Mouse (Mus musculus) pancreas, adult 10 weeks (tissue): ENCODE data around the gene Zfp667. TPM values are rescaled to one million over a fixed set of nuclear protein-coding genes. Genes with fewer than 3 reads are reported as not detected.

Source experiments
- polyA plus RNA-seq: library from polyadenylated mRNA; stranded (reverse); fragments of 350-450 nt; fragmentation: Illumina TruSeq; extraction: RNeasy Lipid Tissue Mini Kit (QIAGEN cat#74804); gene quantifications from one replicate; pipeline ENCODE4 v1.2.3, GENCODE M21; 2015; ENCODE audit warnings: low read depth, low replicate concordance; ENCODE audit not compliant: insufficient read depth

The Zfp667 gene
- polyA plus RNA-seq = 2.5 TPM

DNA sequence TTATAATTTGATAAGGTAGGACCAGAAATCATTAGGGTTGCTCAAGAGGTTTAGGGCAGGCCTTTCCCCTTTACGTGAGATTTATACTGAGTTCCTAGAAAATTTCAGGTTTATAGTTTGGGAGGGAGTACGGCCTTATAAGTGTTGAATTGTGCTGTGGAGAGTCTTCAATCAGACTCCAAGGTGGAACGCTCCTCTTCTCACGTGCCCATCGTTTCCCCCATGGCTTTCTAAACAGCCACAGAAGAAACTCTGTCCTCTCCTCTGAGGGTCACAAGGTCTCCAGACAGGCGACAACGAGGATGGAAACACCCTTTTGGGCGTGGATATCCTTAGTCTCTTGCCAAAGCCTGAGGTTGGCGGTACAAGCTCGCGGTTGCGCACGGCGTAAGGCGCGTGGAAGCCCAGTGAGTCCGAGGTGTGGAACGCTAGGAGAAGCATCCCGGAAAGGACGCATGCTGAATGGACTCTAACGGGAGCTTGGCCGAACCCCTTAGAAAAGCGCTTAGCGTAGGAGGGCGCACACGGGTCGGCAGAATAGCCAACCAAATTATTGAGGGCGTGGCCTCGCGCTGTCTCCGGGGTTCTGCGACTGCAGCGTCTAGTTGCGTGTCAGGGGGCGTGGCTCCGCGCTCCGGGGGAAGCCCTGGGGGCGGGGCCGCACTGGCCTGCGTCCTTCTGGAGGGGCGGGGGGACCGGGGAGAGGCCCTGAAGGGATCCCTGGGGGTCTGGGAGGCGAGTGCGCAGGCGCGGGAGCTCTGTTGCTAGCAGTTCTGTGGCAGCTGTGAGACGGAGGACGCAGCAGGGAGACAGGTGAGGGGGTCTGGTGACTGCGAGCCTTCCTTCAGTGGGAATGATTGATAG lies at the start of gene Zfp667:
Gene Zfp667, plus strand, starts transcription at position 738 of the 864 bp plus-strand sequence.

DNA sequence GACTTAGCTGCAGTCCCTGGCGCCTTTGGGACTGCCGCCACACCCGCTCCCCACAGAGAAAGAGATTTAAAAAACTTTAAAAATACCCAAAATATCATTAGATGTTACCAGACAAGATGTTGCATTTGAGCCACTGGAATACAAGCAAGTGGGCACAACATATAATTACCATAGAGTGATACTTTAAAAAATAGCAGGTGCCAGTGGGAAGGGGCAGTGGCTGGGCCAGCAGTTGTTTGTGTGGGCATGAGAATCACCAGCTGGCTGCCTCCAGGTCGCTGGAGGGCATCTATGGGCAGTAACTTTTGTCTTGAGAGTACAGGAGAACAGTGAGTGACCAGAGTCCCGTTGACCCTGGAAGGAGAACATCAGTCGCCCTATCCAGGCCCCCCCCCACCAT lies 34.0 kb upstream of the Zfp667 start, which contains the start of gene Epp13:
Gene Epp13, plus strand, starts transcription at position 301 of the 400 bp plus-strand sequence.

GRCm38 (mm10) chr7:6331233-6331956 lies 45.0 kb downstream of the Zfp667 start, which contains the start of gene Zfp583:
Gene Zfp583 (minus strand): TSS chr7:6331285.

DNA sequence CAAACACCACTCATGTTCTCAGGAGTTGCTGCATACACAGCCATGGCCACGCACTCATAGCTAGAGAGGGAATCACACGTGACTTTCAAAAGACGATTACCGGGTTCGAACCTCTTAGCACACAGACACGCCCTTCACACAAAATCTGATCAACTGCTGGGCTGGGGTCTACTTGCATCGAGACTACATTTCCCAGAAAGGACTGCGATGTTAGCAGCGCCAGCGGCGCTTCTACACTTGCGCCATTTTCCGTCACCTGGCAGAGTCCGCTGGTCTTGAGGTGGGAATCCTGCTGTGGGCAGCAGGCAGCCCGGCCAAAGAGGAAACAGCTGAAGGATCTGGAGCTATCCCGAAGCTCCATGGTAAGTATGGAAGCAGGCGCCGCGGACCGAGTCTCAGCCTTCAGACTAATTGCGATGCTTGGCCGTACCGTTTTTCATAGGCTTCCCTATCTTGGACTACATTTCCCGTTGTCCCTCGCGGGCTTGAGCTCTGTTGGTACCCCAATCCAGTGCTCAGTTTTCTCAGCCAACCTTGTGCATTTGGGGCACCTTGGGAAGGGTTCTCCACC lies 57.2 kb downstream of the Zfp667 start, which contains the start of gene Gm3854:
Gene Gm3854, plus strand, starts transcription at position 259 of the 571 bp plus-strand sequence.

Other genes starting within 250 kb of the Zfp667 start
- gene Nlrp4c, start 241.4 kb upstream of the Zfp667 start, polyA plus RNA-seq = not detected
- 14.8 TPM for gene Zfp787, start 130.6 kb upstream of the Zfp667 start, polyA plus RNA-seq
- gene Zfp444, start 114.4 kb upstream of the Zfp667 start, polyA plus RNA-seq = 5.9 TPM
- not detected for gene Galp, start 89.5 kb upstream of the Zfp667 start, polyA plus RNA-seq
- not detected for gene Zscan5b, start 64.3 kb upstream of the Zfp667 start, polyA plus RNA-seq
- not detected for gene Epp13, start 33.9 kb upstream of the Zfp667 start, polyA plus RNA-seq
- gene Zfp583, start 44.7 kb downstream of the Zfp667 start, polyA plus RNA-seq = 0.31 TPM
- gene Gm3854, start 57.2 kb downstream of the Zfp667 start, polyA plus RNA-seq = 0.50 TPM
- 1.6 TPM for gene Zfp78, start 76.7 kb downstream of the Zfp667 start, polyA plus RNA-seq
- 2.3 TPM for gene Zfp28, start 96.7 kb downstream of the Zfp667 start, polyA plus RNA-seq
- gene Smim17, start 112.1 kb downstream of the Zfp667 start, polyA plus RNA-seq = not detected
- gene Gm20715, start 123.7 kb downstream of the Zfp667 start, polyA plus RNA-seq = not detected
- not detected for gene Olfr1344, start 152.1 kb downstream of the Zfp667 start, polyA plus RNA-seq
- not detected for gene Olfr1336, start 169.6 kb downstream of the Zfp667 start, polyA plus RNA-seq
- not detected for gene Olfr1346, start 180.5 kb downstream of the Zfp667 start, polyA plus RNA-seq
- gene Olfr5, start 200.4 kb downstream of the Zfp667 start, polyA plus RNA-seq = not detected
- gene Olfr1347, start 213.2 kb downstream of the Zfp667 start, polyA plus RNA-seq = not detected
- not detected for gene Olfr1348, start 222.2 kb downstream of the Zfp667 start, polyA plus RNA-seq
- not detected for gene Olfr1349, start 236.4 kb downstream of the Zfp667 start, polyA plus RNA-seq